Mouse (Mus musculus) adrenal gland, postnatal 10 days (tissue): ENCODE results near the gene Psmd11. TPM values are rescaled to one million over a fixed set of nuclear protein-coding genes. Genes with fewer than 3 reads are reported as not detected.
A peak's percentile ranks its signal among the peaks of the same experiment; 100 is the strongest.
"Not testable (repeated sequence)": the region's sequence is repeated elsewhere in the genome, so short reads cannot be mapped to it uniquely, and the experiment has no call there.

Experiments
- DNase-seq: peaks from one replicate; pipeline ENCODE4 v3.0.0; 2021; ENCODE audit warnings: mixed read lengths
- total RNA-seq, 2 experiments: library from RNA; stranded (reverse); gene quantifications; 2 replicates each; pipeline ENCODE4 v1.2.3; 2021

Psmd11 gene
- total RNA-seq, 2 experiments from 2014 or later, result 108 to 118 TPM

DNA sequence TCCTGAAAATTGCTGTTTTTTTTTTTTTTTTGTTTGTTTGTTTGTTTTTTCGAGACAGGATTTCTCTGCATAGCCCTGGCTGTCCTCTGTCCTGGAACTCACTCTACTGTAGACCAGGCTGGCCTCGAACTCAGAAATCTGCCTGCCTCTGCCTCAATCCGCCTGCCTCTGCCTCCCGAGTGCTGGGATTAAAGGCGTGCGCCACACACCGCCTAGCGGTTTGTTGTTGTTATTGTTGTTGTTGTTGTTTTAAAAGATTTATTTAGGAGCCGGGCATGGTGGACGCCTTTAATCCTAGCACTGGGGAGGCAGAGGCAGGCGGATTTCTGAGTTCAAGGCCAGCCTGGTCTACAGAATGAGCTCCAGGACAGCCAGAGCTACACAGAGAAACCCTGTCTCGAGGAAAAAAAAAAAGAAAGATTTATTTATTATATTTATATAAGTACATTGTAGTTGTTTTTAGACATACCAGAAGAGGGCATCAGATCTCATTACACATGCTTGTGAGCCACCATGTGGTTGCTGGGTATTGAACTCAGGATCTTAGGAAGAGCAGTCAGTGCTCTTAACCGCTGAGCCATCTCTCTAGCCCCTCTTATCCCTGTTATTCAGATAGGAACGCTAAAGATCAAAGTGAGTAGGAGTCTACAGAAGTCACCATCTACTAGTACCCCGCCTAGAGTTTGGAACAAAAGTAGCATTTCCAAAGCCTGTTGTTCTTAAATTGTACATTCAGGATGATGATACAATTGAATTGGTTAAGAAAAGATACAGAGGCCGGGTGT, 2.2 kb upstream of the Psmd11 start:
- not testable (repeated sequence) for DNase-seq

DNA sequence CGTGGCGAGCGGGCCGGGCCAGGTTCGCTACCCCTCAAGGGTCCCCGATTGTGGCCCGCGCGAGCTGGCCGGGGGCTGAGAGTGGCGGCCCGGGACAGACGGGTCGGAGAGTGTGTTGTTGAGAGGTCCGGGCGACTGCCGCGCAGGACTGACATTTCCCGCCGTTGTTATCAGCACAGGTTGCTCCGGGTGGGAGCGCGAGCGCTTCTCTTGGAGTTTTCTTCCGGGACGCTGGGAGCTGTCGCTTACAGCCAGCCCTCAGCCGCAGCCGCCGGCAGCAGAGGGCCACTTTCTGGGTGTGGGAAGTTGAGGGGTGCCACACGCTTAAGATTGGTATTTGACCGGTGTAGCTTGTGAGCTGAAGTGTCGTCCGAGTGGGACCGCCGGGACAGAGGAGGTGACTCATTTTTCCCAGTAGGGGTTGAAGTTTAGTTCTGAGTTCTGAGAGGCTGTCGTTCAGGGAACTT, 627 bp downstream of the Psmd11 start:
- peak; percentile 62 for DNase-seq

DNA sequence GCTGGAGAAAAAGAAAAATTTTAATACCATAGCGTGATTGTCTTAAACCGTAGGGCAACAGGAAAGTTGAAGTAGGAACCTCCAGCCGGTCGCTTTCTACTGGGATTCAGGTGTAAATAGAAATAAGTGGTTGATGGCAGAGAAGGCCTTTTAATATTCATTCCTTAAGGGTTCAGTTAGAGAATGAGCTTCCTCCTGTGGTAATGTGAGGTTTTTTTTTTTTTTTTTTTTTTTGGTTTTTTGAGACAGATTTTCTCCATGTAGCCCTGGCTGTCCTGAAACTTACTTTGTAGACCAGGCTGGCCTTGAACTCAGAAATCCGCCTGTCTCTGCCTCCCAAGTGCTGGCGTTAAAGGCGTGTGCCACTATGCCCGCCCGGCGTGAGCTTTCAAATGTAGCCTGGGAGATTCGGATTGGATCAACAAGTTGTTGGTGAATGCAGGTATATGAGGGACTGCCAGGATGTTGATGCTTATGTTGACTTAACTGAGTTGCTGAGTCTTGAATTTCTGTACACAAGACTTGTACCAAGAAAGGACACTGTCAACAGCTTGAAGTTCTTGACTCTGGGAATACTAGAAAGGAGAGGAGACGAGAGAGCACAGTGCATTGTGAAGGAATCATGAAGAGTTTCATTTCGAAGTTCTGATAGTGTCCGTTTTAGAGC, 1.2 kb downstream of the Psmd11 start:
- DNase-seq, result no peak

- DNase-seq, result no peak
Observed at GRCm38 (mm10) chr11:80430366-80430910, 2.0 kb downstream of the Psmd11 start.

- no peak for DNase-seq
Observed at GRCm38 (mm10) chr11:80446916-80447315, 18.5 kb downstream of the Psmd11 start.

GRCm38 (mm10) chr11:80449859-80450258, 21.4 kb downstream of the Psmd11 start:
- no peak for DNase-seq

DNA sequence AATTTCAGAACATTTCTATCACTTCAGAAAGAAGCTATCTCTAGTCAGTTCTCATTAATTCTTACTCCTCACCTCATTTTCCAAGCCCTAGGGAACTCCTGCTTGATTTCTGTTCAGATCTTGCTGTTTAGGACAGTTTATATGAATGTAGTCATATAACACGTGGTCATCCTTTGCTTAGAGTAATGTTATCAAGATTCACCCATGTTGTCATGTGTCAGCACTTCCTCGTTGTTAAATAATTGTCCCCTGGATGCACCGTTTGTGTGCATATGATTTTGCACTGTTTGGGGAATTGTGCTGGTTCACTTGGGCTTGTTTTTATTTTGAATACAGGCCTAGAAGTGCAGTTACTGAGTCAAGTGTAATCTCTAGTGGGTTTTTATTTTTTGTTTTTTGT, 23.8 kb downstream of the Psmd11 start:
- no peak for DNase-seq

DNA sequence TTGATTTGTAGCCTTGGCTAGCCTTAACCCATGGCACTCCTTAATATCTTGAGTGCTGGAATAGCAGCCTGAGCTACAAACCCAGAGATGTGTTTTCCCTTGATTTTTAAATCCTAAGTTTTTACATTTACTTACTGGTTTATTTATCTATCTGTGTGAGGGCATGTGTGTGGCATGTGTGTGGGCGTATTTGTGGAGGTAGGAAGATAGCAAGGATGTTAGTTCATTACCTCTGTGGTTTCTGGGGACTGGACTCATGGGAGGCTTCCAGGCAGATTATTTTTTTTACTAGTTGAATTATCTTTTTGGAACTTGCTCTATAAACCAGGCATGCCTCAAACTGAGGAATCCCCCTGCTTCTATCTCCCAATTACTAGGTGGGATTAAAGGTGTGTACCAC, 24.8 kb downstream of the Psmd11 start:
- no peak for DNase-seq

GRCm38 (mm10) chr11:80463605-80464130, 35.3 kb downstream of the Psmd11 start:
- not testable (repeated sequence) for DNase-seq

GRCm38 (mm10) chr11:80471836-80472605, 43.6 kb downstream of the Psmd11 start:
- DNase-seq, result no peak

DNA sequence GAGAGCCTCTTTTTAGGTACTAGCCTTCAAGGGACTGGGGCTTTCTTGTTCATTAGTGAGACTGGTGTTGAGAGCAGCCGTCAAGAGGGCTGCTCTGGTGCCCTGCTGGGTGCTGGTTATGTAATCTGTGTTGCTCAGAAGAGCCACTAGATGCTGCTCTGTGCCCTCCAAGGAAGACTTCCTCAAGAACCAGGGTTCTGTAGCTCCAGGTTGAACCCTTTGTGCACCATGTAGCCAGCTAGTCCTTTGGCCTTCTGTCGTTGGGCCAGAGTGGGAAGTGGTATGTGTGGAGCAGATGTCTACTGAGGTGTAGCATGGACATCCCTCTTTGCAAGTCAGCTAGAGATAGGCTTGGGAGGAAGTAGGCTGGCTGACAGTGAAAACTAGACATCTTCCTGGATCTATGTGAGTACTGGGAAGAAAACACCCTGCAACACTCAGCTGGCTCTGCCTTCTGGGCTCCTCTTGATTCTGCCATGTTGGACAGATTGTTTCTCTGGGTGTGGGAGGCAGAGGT, 45.8 kb downstream of the Psmd11 start:
- DNase-seq, result no peak

DNA sequence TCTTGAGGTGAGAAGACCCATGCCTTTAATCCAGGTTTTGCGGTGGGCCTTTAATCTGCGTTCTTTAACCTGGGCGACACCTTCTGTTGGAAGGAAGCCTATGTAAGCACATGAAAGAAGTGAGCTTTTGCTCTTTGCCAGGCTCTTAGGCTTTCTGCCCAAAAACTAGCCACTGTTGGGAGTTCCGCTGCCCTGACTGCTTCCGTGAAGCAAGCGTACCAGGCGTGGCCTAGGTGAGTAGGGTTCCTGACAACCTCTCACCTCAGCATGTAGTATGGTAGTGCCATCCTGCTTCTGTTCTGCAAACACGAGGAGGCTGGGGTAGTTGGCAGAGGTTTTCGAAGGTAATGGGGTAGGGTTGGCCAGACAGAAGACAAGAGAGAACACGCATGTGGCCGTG, 46.4 kb downstream of the Psmd11 start:
- peak; percentile 48 for DNase-seq

DNA sequence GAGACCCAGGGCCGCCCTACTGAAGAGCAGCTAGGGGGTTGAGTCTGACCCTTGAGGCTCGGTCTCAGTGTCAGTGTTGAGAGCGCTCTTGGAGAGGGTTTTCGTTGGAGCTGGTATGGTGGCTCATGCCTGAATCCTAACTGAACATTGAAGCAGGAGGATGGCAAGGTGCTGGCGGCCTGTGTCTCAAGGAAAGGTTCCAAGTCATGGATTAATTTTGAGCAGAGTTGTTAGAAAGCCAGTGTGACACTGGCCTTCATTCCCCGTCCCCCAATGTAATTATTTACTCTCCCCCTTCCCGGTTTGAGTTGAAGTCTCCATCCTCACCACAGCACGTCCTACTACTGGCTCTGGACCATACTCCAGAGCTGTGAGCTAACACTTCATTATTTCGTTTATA, 47.1 kb downstream of the Psmd11 start:
- no peak for DNase-seq

- peak; percentile 92 for DNase-seq
Observed at GRCm38 (mm10) chr11:80476222-80477189, 48.1 kb downstream of the Psmd11 start, which contains the start of gene Cdk5r1. Cdk5r1 (plus strand) TSS chr11:80477023.

GRCm38 (mm10) chr11:80477341-80478199, 49.2 kb downstream of the Psmd11 start:
- DNase-seq, result peak; percentile 35

DNA sequence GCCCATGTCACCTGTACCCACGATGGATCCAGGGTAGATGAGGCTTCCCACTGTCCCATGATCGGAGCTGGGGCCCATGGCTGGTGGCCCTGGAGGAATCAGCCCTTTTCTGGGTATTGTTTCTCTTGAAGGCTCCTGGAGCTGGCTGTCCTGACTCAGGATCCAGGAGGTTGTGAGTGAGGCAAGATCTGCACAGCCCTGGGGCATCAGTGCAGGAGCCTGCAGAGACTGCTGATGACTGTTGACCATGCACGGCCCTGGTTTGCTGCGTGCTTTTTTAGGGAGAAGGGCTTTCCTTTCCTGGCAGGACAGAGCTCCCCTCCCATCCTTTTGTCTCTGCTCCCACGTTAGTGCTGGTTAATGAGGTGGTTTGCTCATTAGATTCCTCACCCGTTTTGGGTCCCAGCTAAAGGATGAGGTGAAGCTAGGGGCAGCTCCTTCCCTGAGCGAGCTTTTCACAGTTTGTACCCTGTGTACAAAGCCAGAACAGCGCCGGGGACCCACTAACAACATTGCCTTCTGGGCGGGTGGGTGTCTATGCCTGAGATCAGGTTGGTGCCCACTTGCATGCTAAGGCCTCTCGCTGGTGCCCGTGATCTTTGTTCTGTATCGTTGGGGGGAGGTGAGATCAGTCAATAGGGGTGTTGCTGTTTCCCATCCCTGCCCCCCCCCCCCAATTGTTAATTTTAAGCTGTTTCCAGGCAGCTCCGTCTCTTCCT, 50.4 kb downstream of the Psmd11 start:
- no peak for DNase-seq

- no peak for DNase-seq
Observed at GRCm38 (mm10) chr11:80479425-80479824, 51.0 kb downstream of the Psmd11 start.

DNA sequence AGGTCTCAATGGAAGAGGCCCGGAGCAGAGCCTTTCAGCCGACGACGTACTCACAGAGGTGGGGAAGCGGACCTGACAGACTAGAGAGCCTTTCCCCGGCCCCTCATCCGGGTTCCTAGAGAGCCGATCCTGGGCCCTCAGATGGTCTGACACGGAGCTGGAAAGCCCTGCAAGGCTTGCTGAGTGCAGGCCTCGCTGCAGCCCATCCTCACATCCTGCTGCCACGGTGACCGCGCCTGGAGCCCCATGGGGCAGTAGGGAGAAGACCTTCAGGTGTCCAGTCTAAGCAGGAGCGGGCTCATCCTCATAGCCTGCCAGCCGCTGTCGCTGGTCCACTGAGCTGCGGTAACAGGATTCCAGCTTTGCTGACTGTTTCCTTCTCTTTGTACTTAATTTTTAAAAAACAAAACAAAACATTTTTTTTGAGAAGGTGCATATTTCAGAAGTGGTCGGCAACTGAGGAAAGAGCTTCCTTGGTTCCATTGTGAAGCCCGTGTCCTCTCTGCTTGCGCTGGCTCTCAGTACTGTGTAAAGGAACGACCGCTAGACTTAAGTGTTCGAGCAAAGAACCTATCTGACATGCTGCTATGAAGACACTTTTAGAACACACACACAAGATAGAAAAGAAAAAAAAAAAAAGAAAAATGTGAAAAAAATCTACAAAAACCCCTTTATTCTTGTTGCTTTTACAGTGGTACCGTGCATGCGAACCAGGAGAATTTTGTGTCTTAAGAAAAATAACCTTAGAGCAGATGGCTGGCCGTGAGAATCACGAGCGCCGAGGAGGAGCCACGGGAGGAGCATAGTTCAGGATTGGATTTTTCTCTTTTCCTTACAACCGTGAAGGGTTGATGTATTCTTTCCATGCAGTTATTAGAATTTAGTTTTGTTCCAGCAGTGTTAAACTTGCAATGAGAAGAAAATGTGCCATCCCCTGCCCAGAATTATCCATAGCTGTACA, 51.8 kb downstream of the Psmd11 start:
- no peak for DNase-seq
